Mouse (Mus musculus) lung, adult 2 months (tissue): ENCODE data around the gene Mmp17.

ENCODE experiments used
- CTCF ChIP-seq: fragments of 200-500 bp; IDR thresholded peaks from 2 replicates; pipeline ENCODE4 v1.5.1; 2011; ENCODE audit warnings: mild to moderate bottlenecking, low read length, control low read depth; ENCODE audit not compliant: insufficient read depth
- POLR2A ChIP-seq: fragments of 200-500 bp; IDR thresholded peaks from 2 replicates; pipeline ENCODE4 v1.6.1; 2011; ENCODE audit warnings: low read depth, mild to moderate bottlenecking, control low read depth, low read length, borderline replicate concordance; ENCODE audit errors: extremely low read depth

DNA sequence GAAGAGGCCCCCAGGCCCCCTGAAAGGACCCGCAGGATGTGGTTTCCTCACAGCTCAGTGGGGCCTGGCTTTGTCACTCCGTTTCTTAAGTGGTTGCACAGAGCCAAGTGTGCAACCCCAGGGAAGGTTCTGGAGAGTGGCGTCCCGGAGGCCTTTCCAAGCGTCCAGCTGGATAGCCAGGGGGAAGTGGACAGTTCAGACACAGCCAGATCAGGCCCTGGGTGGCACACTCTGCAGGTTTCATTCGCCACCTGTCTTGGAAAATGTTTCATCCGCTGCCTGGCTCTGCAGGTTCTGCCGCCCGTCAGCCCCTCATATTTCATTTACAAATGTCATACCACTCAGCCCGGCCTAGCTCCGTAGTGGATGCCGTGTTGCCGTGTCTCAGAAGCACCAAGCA is 2.5 kb downstream of the Mmp17 start:
- TF ChIP-seq POLR2A (no peak), CTCF (no peak)
